Mouse (Mus musculus) regulatory T cell (primary cell): Measurements from ENCODE around the gene Gm7954.
"Not testable (repeated sequence)": the region's sequence is repeated elsewhere in the genome, so short reads cannot be mapped to it uniquely, and the experiment has no call there.

ENCODE experiments used
- in situ Hi-C: fragments of 300-600 bp; cut with MboI, MseI; formaldehyde crosslinking; loops from one replicate; pipeline ENCODE4 v1.15.1; 2025; ENCODE audit warnings: high pct_unique_total_duplicates

Gm7954 gene

GRCm38 (mm10) chr14:41453418-41453817 is at the start of gene Gm7954:
Gene Gm7954, minus strand, starts transcription at chr14:41453518.
- in situ Hi-C loops, result not testable (repeated sequence)

GRCm38 (mm10) chr14:41489385-41489784 is 36.1 kb upstream of the Gm7954 start, which contains the start of gene Gm3486:
Gene Gm3486, minus strand, starts transcription at chr14:41489485.
- in situ Hi-C loops, result loop anchor here (10.0 to 25.0 kb wide), 3 partner anchors 273 to 695 kb away; partner anchors contain the start of genes Gm47189 and Gm7929

DNA sequence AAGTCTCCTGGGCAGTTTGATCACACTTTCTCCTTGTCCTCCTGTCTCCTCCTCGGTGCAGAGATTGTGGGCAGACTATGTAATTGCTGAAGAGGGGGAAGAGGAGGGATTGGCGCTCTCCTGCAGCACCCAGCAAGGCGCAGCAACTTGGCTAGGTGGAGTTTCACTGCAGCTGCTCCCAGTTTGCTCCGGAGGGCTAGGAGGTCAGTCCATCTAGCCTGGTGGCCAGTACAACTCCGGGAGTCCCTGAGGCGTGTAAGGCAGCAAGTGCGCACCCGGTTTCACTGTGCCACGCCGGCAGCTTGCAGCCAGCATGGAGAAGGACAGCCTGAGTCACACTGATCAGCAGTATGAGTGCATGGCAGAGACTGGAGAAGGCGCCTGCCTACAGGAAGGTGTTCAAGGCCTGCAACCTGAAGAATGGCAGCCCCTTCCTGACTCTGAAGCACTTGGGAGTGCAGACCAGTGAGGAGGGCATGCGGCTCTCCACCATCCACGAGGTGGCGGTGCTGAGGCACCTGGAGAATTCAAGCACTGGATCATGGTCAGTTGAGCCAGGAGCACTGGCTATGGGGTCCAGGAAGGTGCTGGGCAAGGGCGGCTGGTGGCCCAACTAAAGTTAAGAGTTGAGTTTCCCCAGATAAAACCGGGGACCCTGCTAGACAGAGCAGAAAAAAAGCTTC is 27.8 kb downstream of the Gm7954 start:
- in situ Hi-C loops, result loop anchor here (5.0 to 25.0 kb wide), 2 partner anchors 292 to 1562 kb away; partner anchors contain the start of gene Gm8082

DNA sequence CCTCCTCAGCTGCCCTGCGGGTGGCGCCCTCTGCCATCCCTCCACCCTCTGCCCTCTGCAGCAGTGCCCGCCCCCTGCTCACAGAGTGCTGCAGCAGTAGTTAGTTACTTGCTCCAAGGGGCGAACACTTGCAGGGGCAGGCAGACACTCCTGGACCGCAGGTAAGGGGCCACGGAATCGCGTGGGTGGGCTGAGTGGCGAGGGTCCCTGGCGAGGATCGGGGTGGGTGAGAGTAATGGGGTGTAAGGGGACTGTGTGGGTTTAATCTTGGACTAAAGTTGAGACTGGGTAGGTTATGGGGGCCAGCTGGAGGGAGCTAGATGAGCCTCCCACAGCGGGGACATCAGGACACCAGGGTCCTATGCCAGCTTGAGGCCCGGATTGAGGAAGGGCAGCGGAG is 28.6 kb downstream of the Gm7954 start:
- in situ Hi-C loops, result loop anchor here (5.0 to 25.0 kb wide), 2 partner anchors 293 to 1563 kb away; partner anchors contain the start of gene Gm8082

GRCm38 (mm10) chr14:41408181-41408580 is 45.1 kb downstream of the Gm7954 start, which contains the start of gene Gm6482:
Gene Gm6482, minus strand, starts transcription at chr14:41408281.
- in situ Hi-C loops, result not testable (repeated sequence)
